Mouse (Mus musculus) spleen, adult 2 months (tissue): ENCODE measurements around the gene Nkain2.

Experiments
- CTCF ChIP-seq: fragments of 200-500 bp; IDR thresholded peaks from 2 replicates; pipeline ENCODE4 v1.5.1; 2011; ENCODE audit warnings: mild to moderate bottlenecking, inconsistent platforms; ENCODE audit not compliant: insufficient read depth, insufficient read length, insufficient replicate concordance; ENCODE audit errors: extremely low read depth
- POLR2A ChIP-seq: fragments of 200-500 bp; IDR thresholded peaks from 2 replicates; pipeline ENCODE4 v1.6.1; 2011; ENCODE audit warnings: low read depth, low read length, inconsistent platforms

DNA sequence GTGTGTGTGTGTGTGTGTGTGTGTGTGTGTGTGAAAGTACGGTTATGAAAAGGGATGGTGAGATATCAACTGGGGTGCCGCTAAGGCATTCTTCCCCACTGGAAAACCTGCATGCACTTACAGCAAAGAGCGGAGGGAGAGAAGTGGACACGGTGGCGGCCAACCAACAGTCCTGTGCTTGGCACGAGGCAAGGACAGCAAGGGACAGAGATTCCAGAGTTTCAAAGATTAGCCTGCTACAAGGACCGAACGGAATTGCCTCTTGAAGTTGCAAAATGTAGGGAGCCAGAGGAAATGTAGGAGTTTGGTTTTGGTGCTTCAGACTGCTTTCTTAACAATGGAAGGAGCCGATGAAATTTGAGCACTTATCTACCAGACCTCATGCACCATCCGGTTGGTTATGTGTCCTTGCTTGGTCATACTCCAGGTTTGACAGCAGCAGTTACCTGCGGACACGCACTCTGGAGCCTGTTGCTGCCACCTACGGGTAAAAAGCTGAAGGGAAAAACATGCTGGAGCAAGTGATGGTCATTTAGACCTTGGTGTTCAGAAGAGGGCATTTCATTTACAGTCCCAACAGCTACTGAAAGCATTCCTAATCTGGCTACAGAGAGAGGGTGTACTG, 357 bp upstream of the Nkain2 start:
- TF ChIP-seq POLR2A, result no peak
- TF ChIP-seq CTCF, result no peak
